Mouse (Mus musculus) heart, embryonic 15.5 days (tissue): ENCODE data around the gene BC067074. TPM values are rescaled to one million over a fixed set of nuclear protein-coding genes. Genes with fewer than 3 reads are reported as not detected.

Source experiments
- ATAC-seq: fragments of 200-750 bp; cut with Nextera tagmentation; replicated peaks from 2 replicates; pipeline ENCODE4 v1.8.0; 2017; ENCODE audit warnings: low read depth, moderate TSS enrichment; ENCODE audit not compliant: insufficient number of reproducible peaks, insufficient read depth, low FRiP score
- H3K27ac ChIP-seq: fragments of 300-500 bp; sonication (generic); 2 replicates; pipeline ENCODE4 v1.5.1; 2015; ENCODE audit warnings: mild to moderate bottlenecking, inconsistent platforms
- H3K27me3 ChIP-seq: fragments of 300-500 bp; sonication (generic); 2 replicates; pipeline ENCODE4 v1.6.1; 2015; ENCODE audit warnings: inconsistent platforms
- H3K36me3 ChIP-seq: fragments of 300-500 bp; sonication (generic); 2 replicates; pipeline ENCODE4 v1.6.1; 2015; ENCODE audit warnings: mild to moderate bottlenecking, inconsistent platforms
- H3K4me1 ChIP-seq: fragments of 300-500 bp; sonication (generic); replicated peaks from 2 replicates; pipeline ENCODE4 v1.6.1; 2015; ENCODE audit warnings: inconsistent platforms
- H3K4me2 ChIP-seq: fragments of 300-500 bp; sonication (generic); 2 replicates; pipeline ENCODE4 v1.6.1; 2015; ENCODE audit warnings: inconsistent platforms, mild to moderate bottlenecking, moderate library complexity
- H3K4me3 ChIP-seq: fragments of 300-500 bp; sonication (generic); 2 replicates; pipeline ENCODE4 v1.5.1; 2015; ENCODE audit warnings: mild to moderate bottlenecking, inconsistent platforms
- H3K9ac ChIP-seq: fragments of 300-500 bp; sonication (generic); 2 replicates; pipeline ENCODE4 v1.6.1; 2015; ENCODE audit warnings: mild to moderate bottlenecking, inconsistent platforms
- H3K9me3 ChIP-seq: fragments of 300-500 bp; sonication (generic); replicated peaks from 2 replicates; pipeline ENCODE4 v1.6.1; 2016; ENCODE audit warnings: inconsistent platforms
- WGBS: fragments of 180-500 bp; shearing (Covaris S2); methylation state at CpG from one replicate; pipeline ENCODE4 v1.1.7; 2015; ENCODE audit warnings: mixed read lengths; 5-methylcytosine and 5-hydroxymethylcytosine counted together
- polyA plus RNA-seq: library from polyadenylated mRNA; unstranded; fragments of >200 nt; fragmentation: Nextera tagmentation; extraction: Ambion mirVana; gene quantifications from 2 replicates; pipeline ENCODE4 v1.2.1, GENCODE M21; 2015

Gene BC067074
- polyA plus RNA-seq, 1 experiment from 2014 or later = 2.2 TPM

DNA sequence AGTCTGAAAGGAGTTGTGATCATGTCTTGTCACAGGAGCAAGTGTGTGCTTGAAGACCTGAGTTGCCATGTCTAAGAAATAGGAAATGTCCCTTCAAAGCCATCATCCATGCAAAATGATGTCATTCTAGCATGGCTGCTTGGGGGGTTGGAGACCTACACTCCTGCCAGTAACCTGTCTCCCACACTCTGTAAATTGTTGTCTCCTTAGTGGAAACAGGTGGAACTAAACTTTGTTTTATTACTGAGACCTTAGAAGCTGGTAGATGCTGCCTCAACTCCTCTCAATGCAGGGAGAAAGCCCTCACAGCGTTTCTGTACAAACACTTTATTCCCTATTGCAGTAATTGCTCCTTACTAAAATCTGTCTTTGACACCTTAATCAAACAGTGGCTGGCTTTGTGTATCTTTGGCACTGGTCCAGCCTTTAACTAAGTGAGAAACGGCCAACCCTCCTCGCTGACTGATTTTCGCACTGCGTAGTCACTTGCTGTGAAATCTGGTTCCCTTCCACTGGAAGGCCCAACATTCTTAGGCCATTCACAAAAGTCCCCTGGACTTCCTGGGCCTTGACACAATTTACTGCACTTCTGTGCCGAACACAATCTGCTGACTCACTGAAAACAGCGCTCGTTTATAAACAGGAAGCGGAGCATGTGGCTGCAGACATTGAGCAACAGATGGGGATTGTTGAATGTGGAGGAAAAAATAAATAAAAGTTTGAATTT, 125.0 kb downstream of the BC067074 start:
- Histone ChIP-seq H3K27me3 (no peaks in the 10 kb centered on the region), H3K9me3 (no peaks in the 10 kb centered on the region), H3K27ac (0 out of 2 replicates have a peak overlapping the region, but pooled peaks have one; percentile 17), H3K4me2 (no peak overlapping the region), H3K9ac (no peak overlapping the region), H3K4me1 (peaks cover 10% of the 10 kb centered on the region; the same call in 1 of the 2 replicates), H3K36me3 (no peaks in the 10 kb centered on the region), H3K4me3 (no peak overlapping the region)
- ATAC-seq = no peak
- whole genome bisulfite sequencing = 41% methylated on average over 9 of the region's 9 CpGs

DNA sequence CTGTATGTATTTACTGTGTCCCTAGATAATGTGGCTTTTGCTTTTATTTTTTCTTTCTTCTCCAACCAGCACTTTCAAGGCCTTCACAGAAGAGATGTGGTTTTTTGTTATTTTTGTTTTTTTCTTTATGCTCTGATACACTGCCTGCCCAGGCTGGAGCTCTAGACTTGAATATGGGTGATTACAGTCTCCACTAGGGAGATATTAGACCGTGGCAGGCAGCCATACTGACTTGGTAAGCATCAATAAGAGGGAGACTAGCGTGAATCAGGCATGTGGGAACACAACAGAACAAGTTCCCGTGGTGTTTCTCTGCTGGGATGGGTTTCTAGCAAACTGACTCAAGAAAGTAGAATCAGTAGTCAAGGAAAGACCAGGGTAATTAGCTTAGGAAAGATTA, 125.7 kb downstream of the BC067074 start:
- no peaks in the 10 kb centered on the region for H3K36me3 ChIP-seq
- WGBS = 63% methylated on average over 3 of the region's 3 CpGs
- H3K27ac ChIP-seq = no peak overlapping the region

DNA sequence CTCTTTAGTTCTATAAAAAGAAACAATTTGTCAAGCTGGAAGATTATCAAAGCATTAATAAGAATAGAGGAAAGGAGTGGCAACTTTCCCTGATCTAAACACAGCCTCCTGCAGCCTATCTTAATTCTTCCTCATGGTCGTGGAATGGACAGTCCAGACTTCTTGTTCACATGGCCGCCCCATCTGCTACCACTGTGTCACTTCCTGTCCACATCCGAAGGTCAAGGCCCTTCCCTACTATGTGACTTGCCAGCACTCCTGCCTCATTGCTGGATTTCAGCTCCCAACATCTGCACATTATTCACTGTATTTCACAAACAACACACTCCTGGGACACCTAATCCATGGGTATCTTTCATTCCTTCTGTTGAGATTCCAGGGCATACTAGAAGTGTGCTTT, 128.5 kb downstream of the BC067074 start:
- Histone ChIP-seq H3K27ac (no peak overlapping the region), H3K36me3 (no peaks in the 10 kb centered on the region), H3K4me1 (peaks cover 10% of the 10 kb centered on the region; the same call in 1 of the 2 replicates), H3K9me3 (no peaks in the 10 kb centered on the region), H3K27me3 (no peaks in the 10 kb centered on the region), H3K9ac (no peak overlapping the region), H3K4me2 (no peak overlapping the region), H3K4me3 (no peak overlapping the region)
- 54% methylated on average over 3 of the region's 3 CpGs for WGBS
- ATAC-seq = no peak

More for the DNA sequence above, 125.7 kb downstream of the BC067074 start:
- Histone ChIP-seq H3K4me2 (no peak overlapping the region), H3K9me3 (no peaks in the 10 kb centered on the region), H3K4me3 (no peak overlapping the region), H3K27me3 (no peaks in the 10 kb centered on the region), H3K9ac (no peak overlapping the region), H3K4me1 (peaks cover 10% of the 10 kb centered on the region; the same call in 1 of the 2 replicates)
- ATAC-seq = no peak

DNA sequence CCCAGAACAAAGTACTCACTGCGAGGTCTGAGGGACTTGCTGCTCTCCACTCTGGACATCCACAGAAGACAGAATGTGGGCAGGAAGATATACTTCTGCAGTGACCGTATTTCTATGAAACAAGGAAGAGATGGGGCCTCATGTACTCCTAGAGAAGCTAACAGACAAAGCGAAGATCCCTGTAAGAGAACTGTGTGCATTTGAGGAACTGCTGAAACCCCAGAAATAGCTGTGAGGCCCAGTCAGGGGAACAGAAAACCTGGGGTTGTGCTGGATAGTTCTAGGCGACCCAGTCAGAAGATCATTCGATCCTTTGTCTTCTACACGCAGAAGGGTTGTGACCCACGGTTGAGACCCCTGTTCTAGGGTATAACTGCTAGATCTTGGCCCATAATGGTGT, 130.9 kb downstream of the BC067074 start:
- Histone ChIP-seq H3K27me3 (no peaks in the 10 kb centered on the region), H3K4me1 (peaks cover 3% of the 10 kb centered on the region; the same call in 1 of the 2 replicates), H3K9ac (no peak overlapping the region), H3K27ac (no peak overlapping the region), H3K36me3 (no peaks in the 10 kb centered on the region), H3K4me2 (no peak overlapping the region), H3K9me3 (no peaks in the 10 kb centered on the region), H3K4me3 (no peak overlapping the region)
- 81% methylated on average over 7 of the region's 7 CpGs for WGBS
- no peak for ATAC-seq

DNA sequence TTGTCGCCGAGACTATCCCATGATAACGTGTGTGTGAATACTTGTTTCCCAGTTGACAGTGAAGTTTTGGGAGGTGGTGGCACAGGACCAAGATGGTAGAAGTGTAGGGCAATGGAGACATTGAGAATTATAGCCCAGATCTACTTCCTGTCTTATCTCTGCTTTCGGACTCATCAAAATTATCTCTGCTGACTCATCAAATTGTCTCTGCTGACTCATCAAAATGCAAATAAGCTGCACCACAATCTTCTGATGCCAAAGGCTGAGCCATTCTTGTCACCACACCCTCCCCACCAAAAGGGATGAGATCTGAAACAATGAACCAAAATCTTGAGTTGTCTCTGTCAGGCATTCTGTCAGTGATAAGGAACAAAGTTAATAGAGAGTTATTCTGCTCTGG, 132.9 kb downstream of the BC067074 start:
- Histone ChIP-seq H3K9me3 (0 out of 2 replicates have a peak, but pooled peaks cover 2% of the 10 kb centered on the region), H3K4me3 (no peak overlapping the region), H3K4me2 (no peak overlapping the region), H3K36me3 (no peaks in the 10 kb centered on the region), H3K4me1 (no peaks in the 10 kb centered on the region; the same call in 1 of the 2 replicates), H3K27me3 (no peaks in the 10 kb centered on the region), H3K27ac (no peak overlapping the region), H3K9ac (no peak overlapping the region)
- WGBS = 86% methylated on average over 4 of the region's 4 CpGs
- no peak for ATAC-seq

Other genes starting within 250 kb of the BC067074 start
- 115 and 118 TPM in 2 replicates for gene Gpx8, start 246.7 kb upstream of the BC067074 start, polyA plus RNA-seq
- 5.6 and 45.0 TPM in 2 replicates for gene Gzma, start 192.2 kb upstream of the BC067074 start, polyA plus RNA-seq
- gene Esm1, start 83.5 kb upstream of the BC067074 start, polyA plus RNA-seq = 1.4 and 1.8 TPM in 2 replicates
- gene Gzmk, start 67.3 kb upstream of the BC067074 start, polyA plus RNA-seq = not detected in 2 replicates